Mouse (Mus musculus) ES-E14 (cell line): ENCODE data around the gene Madd. TPM values are rescaled to one million over a fixed set of nuclear protein-coding genes. Genes with fewer than 3 reads are reported as not detected.
A peak's percentile ranks its signal among the peaks of the same experiment; 100 is the strongest.
"Not testable (repeated sequence)": the region's sequence is repeated elsewhere in the genome, so short reads cannot be mapped to it uniquely, and the experiment has no call there.

Experiments
- DNase-seq: peaks from one replicate; pipeline ENCODE4 v3.0.0-alpha.2; 2013; ENCODE audit warnings: low read depth, low spot score
- H3K27ac ChIP-seq: 2 replicates; pipeline ENCODE4 v1.5.1; 2012; ENCODE audit warnings: low read depth, mild to moderate bottlenecking, low read length, moderate library complexity, mixed read lengths; ENCODE audit not compliant: poor library complexity, insufficient read depth, severe bottlenecking
- H3K36me3 ChIP-seq: 2 replicates; pipeline ENCODE4 v1.6.1; 2012; ENCODE audit warnings: mild to moderate bottlenecking, low read length, moderate library complexity, mixed read lengths; ENCODE audit not compliant: control insufficient read depth, poor library complexity, insufficient read depth, severe bottlenecking
- H3K4me1 ChIP-seq, 2 experiments: fragments of 150-350 bp in 1 of 2; sonication (generic) in 1 of 2; 2 replicates each; pipeline ENCODE4 v1.6.1; 2012; ENCODE audit warnings: low read length in 2 of 2, mild to moderate bottlenecking in 1 of 2, mixed read lengths in 1 of 2; ENCODE audit not compliant: control insufficient read depth in 2 of 2, insufficient read depth in 2 of 2, poor library complexity in 1 of 2
- H3K4me3 ChIP-seq, 2 experiments: fragments of 150-350 bp in 1 of 2; sonication (generic) in 1 of 2; 2 replicates each; pipeline ENCODE4 v1.5.1; 2012; ENCODE audit warnings: low read length in 2 of 2, low read depth in 1 of 2, mild to moderate bottlenecking in 1 of 2, mixed read lengths in 1 of 2; ENCODE audit not compliant: insufficient read depth in 1 of 2, poor library complexity in 1 of 2, severe bottlenecking in 1 of 2
- H3K9ac ChIP-seq: 2 replicates; pipeline ENCODE4 v1.6.1; 2012; ENCODE audit warnings: low read depth, mild to moderate bottlenecking, low read length, mixed read lengths; ENCODE audit not compliant: poor library complexity, insufficient read depth, severe bottlenecking
- H3K9me3 ChIP-seq: fragments of 150-350 bp; sonication (generic); 2 replicates; pipeline ENCODE4 v1.6.1; 2012; ENCODE audit warnings: low read depth, mild to moderate bottlenecking, low read length; ENCODE audit not compliant: control insufficient read depth, insufficient read depth
- CHD2 ChIP-seq: IDR thresholded peaks from 2 replicates; pipeline ENCODE4 v1.6.1; 2014; ENCODE audit warnings: mild to moderate bottlenecking, low read depth, low read length, inconsistent platforms
- HCFC1 ChIP-seq: IDR thresholded peaks from 2 replicates; pipeline ENCODE4 v1.6.1; 2012; ENCODE audit warnings: low read length, inconsistent platforms, borderline replicate concordance; ENCODE audit not compliant: insufficient read depth
- MAFK ChIP-seq: IDR thresholded peaks from 2 replicates; pipeline ENCODE4 v1.6.1; 2014; ENCODE audit warnings: mild to moderate bottlenecking, low read depth, low read length, inconsistent platforms; ENCODE audit not compliant: insufficient read depth
- ZC3H11A ChIP-seq: IDR thresholded peaks from 2 replicates; pipeline ENCODE4 v1.6.1; 2012; ENCODE audit warnings: low read depth, mild to moderate bottlenecking, inconsistent platforms, low read length, borderline replicate concordance
- ZNF384 ChIP-seq: IDR thresholded peaks from 2 replicates; pipeline ENCODE4 v1.6.1; 2012; ENCODE audit warnings: low read depth, low read length, inconsistent platforms
- in situ Hi-C, 2 experiments: fragments of 600-800 bp; cut with MboI; formaldehyde crosslinking; loops; one replicate each; pipeline ENCODE4 v1.15.1; 2025; ENCODE audit warnings: low sequenced_read_pairs in 2 of 2, inconsistent platforms in 1 of 2; ENCODE audit not compliant: unreplicated experiment in 2 of 2
- total RNA-seq: library from RNA; depleted of rRNA; stranded (reverse); fragments of 300-350 nt; gene quantifications from 2 replicates; pipeline ENCODE4 v1.2.3, GENCODE M21; 2012

Madd gene
- total RNA-seq, 1 experiment, result 6.7 TPM

DNA sequence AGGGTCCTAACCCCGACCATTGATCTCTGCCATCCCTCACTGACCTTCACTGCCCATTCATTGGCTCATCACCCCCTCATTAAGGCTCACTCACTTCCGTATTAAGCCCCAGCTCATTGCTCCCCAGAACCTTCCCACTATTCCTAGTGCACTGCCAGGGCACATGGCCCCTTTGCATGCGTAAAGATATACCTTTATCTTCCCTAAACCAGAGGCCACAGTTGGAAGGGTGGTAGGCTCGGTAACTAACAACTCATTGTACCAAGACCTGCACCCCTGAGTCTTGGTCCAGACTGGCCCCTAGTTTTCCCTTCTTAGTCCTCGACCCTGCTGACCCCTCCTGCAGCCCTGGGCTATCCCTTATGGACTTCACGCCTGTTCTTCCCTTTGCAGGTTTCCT is 69.8 kb downstream of the Madd start:
- Histone ChIP-seq H3K27ac (no peak overlapping the region), H3K36me3 (no peaks in the 10 kb centered on the region), H3K9ac (no peak overlapping the region), H3K4me3 (no peak overlapping the region), H3K9me3 (no peaks in the 10 kb centered on the region), H3K4me1 (peaks cover 0 to 9% of the 10 kb centered on the region in 2 experiments; a peak in 2 of 4 replicates)
- no peak for DNase-seq
- in situ Hi-C loops, result loop anchor here in 1 of 2 experiments (10.0 to 25.0 kb wide), 2 partner anchors 121 to 373 kb away; partner anchors contain the start of gene Ddb2
- TF ChIP-seq ZNF384 (no peak), HCFC1 (no peak), MAFK (no peak), ZC3H11A (no peak), CHD2 (no peak)

GRCm38 (mm10) chr2:91113334-91113733 is 70.3 kb downstream of the Madd start:
- H3K4me3 ChIP-seq, result no peak overlapping the region
- 0 out of 2 replicates have a peak overlapping the region, but pooled peaks have one; percentile 38 for H3K27ac ChIP-seq
- H3K9me3 ChIP-seq, result no peaks in the 10 kb centered on the region
- no peaks in the 10 kb centered on the region for H3K36me3 ChIP-seq
- in situ Hi-C loops, result loop anchor here in 1 of 2 experiments (10.0 to 25.0 kb wide), 2 partner anchors 121 to 374 kb away; partner anchors contain the start of gene Ddb2
- peaks cover 0 to 9% of the 10 kb centered on the region in 2 experiments; a peak in 2 of 4 replicates for H3K4me1 ChIP-seq
- peak overlapping the region; percentile 16; the same call in 1 of the 2 replicates for H3K9ac ChIP-seq
- TF ChIP-seq ZNF384 (no peak), MAFK (no peak), HCFC1 (no peak), ZC3H11A (no peak), CHD2 (no peak)
- DNase-seq, result no peak

- H3K9me3 ChIP-seq, result no peaks in the 10 kb centered on the region
- H3K36me3 ChIP-seq, result no peaks in the 10 kb centered on the region
- in situ Hi-C loops, result loop anchor here in 1 of 2 experiments (10.0 to 25.0 kb wide), 2 partner anchors 122 to 375 kb away; partner anchors contain the start of gene Ddb2
- peaks cover 0 to 9% of the 10 kb centered on the region in 2 experiments; a peak in 2 of 4 replicates for H3K4me1 ChIP-seq
- DNase-seq, result peak; percentile 75
- 0 out of 2 replicates have a peak overlapping the region, but pooled peaks have one; percentile 38 for H3K27ac ChIP-seq
- H3K4me3 ChIP-seq, result no peak overlapping the region
- TF ChIP-seq CHD2, result no peak
- TF ChIP-seq ZNF384, result no peak
- no peak for TF ChIP-seq MAFK
- TF ChIP-seq HCFC1, result no peak
- H3K9ac ChIP-seq, result no peak overlapping the region
These were observed 71.1 kb downstream of the Madd start for GRCm38 (mm10) chr2:91112491-91112890.

DNA sequence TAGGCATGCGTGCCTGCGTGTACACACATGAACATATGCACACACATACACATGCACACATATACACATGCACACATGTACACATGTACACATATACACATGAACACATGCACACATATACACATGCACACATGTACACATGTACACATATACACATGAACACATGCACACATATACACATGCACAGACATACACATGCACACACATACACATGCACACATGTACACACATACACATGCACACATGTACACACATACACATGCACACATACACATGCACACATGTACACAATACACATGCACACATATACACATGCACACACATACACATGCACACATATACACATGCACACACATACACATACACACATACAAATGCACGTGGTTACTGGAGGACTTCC is 71.8 kb downstream of the Madd start:
- in situ Hi-C loops, result loop anchor here in 1 of 2 experiments (10.0 to 25.0 kb wide), 2 partner anchors 123 to 375 kb away; partner anchors contain the start of gene Ddb2
- DNase-seq, H3K9me3 ChIP-seq, H3K9ac ChIP-seq, H3K4me1 ChIP-seq, H3K36me3 ChIP-seq, H3K4me3 ChIP-seq, H3K27ac ChIP-seq: not testable (repeated sequence)

DNA sequence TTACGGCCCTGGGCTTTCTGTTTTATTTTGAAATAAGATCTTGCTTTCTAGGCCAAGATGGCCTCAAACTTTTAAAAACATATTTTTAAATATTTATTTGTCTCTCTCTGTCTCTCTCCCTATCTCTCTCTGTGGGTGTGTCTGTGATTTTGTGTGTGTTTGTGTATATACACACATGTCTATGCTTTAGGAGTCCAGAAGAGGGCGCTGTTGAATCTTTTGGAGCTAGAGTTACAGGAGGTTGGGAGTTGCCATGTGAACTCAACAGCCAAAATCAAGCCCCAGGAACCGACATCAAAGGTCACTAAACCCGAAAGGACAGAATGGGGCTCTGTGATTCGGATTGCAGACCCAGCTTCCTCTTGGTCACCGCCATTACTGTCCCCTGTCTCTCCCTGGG is 73.2 kb downstream of the Madd start:
- Histone ChIP-seq H3K4me3 (no peak overlapping the region), H3K36me3 (no peaks in the 10 kb centered on the region), H3K4me1 (peaks cover 0 to 9% of the 10 kb centered on the region in 2 experiments; a peak in 2 of 4 replicates), H3K27ac (no peak overlapping the region), H3K9ac (no peak overlapping the region), H3K9me3 (no peaks in the 10 kb centered on the region)
- in situ Hi-C loops, result loop anchor here in 1 of 2 experiments (10.0 to 25.0 kb wide), 2 partner anchors 124 to 377 kb away; partner anchors contain the start of gene Ddb2
- peak; percentile 74 for DNase-seq
- TF ChIP-seq HCFC1, result no peak
- TF ChIP-seq ZC3H11A, result no peak
- no peak for TF ChIP-seq CHD2
- TF ChIP-seq ZNF384, result no peak
- no peak for TF ChIP-seq MAFK
